Mouse (Mus musculus): ENCODE measurements around the gene Map7d1. TPM values are rescaled to one million over a fixed set of nuclear protein-coding genes. Genes with fewer than 3 reads are reported as not detected.

Map7d1 gene
- 83.0 and 98.9 TPM in 2 replicates for polyA plus RNA-seq (2011; ENCODE audit: insufficient read length, low read depth, missing spikeins)

DNA sequence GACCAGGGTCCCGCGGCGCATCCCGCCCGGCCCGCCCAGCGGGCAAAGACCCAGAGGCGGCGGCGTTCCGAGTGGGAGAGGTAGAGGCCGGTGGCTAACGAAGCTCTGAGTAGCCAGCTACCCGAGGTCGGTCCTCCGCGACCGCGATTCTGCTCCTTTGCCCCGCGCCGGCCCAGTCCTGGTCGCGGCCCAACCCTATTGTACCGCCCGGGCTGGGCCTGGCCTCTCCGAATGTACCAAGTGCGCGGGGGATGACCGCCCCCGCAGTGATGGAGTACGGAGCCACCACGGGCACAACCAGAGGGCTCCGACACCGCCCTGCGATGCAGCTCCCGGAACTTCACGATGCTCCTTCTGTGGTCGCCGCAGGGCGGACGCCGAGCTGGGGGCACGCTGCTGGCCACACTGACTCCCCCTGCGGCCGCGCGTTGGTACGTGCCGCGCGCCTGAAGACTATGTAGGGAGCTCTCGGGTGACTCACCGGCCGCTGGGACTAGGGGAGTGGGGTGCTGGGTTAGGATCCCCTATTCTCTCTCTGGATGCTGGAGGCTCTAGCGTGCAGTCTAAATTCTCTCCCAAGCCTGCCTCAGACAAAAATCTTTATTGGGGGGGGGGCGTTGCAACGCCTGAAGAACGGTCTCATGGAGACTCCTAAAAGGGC lies at the start of gene Map7d1:
TSS of gene Map7d1 (minus strand) at position 213 of the 661 bp plus-strand sequence.
- peaks cover 15% of the 10 kb centered on the region for H3K4me1 ChIP-seq (ENCODE audit: control insufficient read depth, insufficient read depth, low read length)
- peak within 1 kb of the TSS; percentile 96 for H3K4me3 ChIP-seq (ENCODE audit: insufficient read depth, low read length)
- TF ChIP-seq POLR2A (IDR thresholded peaks at IDR 0.05; ENCODE audit: low read depth, low read length) (peak; percentile 99), CTCF (IDR thresholded peaks at IDR 0.05; ENCODE audit: borderline replicate concordance, insufficient read depth, low read length) (no peak)
- H3K27ac ChIP-seq (ENCODE audit: insufficient read depth, low read length): peak within 1 kb of the TSS; percentile 92

DNA sequence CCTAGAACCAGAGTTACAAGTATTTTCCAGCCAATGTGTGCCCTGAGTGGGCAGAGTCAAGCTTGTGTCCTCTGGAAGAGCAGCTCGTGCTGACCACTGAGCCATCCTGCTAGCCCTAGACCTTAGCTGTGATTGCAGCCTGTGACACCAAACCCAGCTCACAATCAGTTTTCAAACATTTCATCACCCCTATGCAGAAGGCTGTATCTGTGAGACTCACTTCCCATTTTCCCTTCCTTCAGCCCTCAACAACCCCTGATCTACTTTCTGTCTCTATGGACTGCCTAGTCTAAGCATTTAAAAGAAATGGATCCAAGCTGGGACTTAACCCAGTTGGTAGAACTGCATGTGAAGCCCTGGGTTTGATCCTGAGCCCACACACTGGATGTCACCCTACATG lies 49.3 kb upstream of the Map7d1 start:
- Histone ChIP-seq H3K4me3 (ENCODE audit: insufficient read depth, low read length) (no peak overlapping the region), H3K27ac (ENCODE audit: insufficient read depth, low read length) (no peak overlapping the region), H3K4me1 (ENCODE audit: control insufficient read depth, insufficient read depth, low read length) (peaks cover 3% of the 10 kb centered on the region)
- TF ChIP-seq CTCF (IDR thresholded peaks at IDR 0.05; ENCODE audit: borderline replicate concordance, insufficient read depth, low read length) (no peak), POLR2A (IDR thresholded peaks at IDR 0.05; ENCODE audit: low read depth, low read length) (no peak)

DNA sequence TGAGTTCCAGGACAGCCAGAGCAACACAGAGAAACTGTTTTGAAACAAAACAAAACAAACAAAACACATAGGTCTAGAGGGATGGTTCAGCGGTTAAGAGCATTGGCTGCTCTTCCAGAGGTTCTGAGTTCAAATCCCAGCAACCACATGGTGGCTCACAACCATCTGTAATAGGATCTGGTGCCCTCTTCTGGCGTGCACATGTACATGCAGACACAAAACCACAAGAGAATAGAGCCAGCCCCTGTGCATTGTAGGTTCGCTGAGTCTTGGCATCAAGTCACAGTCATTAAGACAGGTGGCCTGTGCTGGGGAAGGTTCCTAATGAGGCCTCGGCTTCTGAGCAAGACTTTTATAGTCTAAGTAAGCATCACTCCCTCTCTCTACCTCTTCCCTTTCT lies 47.7 kb upstream of the Map7d1 start:
- Histone ChIP-seq H3K4me1 (ENCODE audit: control insufficient read depth, insufficient read depth, low read length) (peaks cover 3% of the 10 kb centered on the region), H3K27ac (ENCODE audit: insufficient read depth, low read length) (no peak overlapping the region), H3K4me3 (ENCODE audit: insufficient read depth, low read length) (no peak overlapping the region)
- TF ChIP-seq POLR2A (IDR thresholded peaks at IDR 0.05; ENCODE audit: low read depth, low read length) (no peak), CTCF (IDR thresholded peaks at IDR 0.05; ENCODE audit: borderline replicate concordance, insufficient read depth, low read length) (no peak)

DNA sequence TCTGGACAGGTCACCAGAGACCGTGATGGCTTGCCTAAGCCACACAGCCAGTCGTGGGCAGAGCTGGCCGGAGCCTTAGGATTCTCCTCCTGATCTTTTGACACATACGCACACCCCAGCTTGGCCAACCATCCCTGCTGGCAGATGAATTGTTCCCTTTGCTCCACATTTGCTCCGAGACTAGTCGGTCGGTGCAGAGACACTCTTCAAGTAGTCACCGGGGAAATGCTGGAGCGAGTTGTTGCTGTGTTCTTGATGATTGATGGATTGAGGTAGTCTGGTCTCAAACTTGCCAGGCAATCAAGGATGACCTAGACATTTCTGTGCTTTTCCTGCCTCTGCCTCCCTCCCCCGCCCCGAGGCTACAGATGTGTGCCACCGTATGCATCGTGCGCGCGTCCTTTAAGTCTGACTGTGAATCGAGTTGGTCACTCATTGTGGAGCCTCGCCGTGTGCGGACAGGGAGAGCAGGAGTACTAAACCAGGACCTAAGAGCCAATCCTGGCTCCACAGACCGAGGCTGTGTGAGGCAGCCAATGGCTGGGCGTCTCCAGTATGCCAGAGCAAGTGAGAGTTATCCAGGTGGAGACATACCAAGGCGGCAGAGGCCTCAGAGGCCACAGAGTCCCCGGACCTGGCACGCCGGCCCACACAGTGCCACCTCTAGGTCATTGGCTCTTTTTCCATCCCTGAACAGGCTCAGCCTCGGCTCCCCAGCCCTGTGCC lies 45.6 kb upstream of the Map7d1 start:
- peak overlapping the region; percentile 7; the same call in 1 of the 2 replicates for H3K27ac ChIP-seq (ENCODE audit: insufficient read depth, low read length)
- no peak for TF ChIP-seq CTCF (IDR thresholded peaks at IDR 0.05; ENCODE audit: borderline replicate concordance, insufficient read depth, low read length)
- TF ChIP-seq POLR2A (IDR thresholded peaks at IDR 0.05; ENCODE audit: low read depth, low read length): no peak
- H3K4me3 ChIP-seq (ENCODE audit: insufficient read depth, low read length): no peak overlapping the region
- peaks cover 3% of the 10 kb centered on the region for H3K4me1 ChIP-seq (ENCODE audit: control insufficient read depth, insufficient read depth, low read length)

DNA sequence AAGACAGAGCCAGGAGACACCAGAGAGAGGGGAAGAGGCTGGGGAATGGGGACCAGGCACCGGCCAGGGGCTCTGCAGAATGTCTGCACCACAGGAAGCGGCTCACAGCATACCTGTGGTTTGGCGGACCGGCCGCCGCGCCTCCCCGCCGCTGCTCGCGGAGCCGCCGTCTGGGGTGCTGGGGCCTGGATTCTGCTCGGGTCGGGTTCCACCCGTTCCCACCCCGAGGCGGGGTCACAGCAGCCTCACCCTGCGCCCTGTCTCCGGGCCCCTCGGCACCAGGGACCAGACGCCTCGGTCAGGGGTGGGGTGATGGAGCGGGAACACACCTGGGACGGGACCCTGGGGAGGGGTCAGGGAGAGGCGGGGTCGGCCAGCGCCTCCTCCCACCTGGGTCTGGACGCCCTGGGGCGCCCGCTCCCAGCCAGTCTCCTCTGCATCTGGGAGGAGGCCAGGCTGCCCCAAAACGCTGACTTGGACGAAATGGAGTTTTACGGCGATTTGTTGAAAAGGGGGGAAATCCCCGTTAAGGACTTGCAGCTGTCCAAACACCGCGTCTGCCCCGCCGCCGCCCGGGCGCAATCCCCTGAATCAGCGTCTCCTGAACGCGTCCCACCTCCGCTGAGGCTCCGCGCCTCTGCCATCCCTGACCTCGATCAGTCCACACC lies 44.9 kb upstream of the Map7d1 start:
- 0 out of 2 replicates have a peak overlapping the region, but pooled peaks have one; percentile 1 for H3K4me3 ChIP-seq (ENCODE audit: insufficient read depth, low read length)
- TF ChIP-seq POLR2A (IDR thresholded peaks at IDR 0.05; ENCODE audit: low read depth, low read length) (no peak; the same call in 1 of the 2 replicates), CTCF (IDR thresholded peaks at IDR 0.05; ENCODE audit: borderline replicate concordance, insufficient read depth, low read length) (no peak)
- H3K27ac ChIP-seq (ENCODE audit: insufficient read depth, low read length): peak overlapping the region; percentile 37; the same call in 1 of the 2 replicates
- H3K4me1 ChIP-seq (ENCODE audit: control insufficient read depth, insufficient read depth, low read length): peaks cover 3% of the 10 kb centered on the region

DNA sequence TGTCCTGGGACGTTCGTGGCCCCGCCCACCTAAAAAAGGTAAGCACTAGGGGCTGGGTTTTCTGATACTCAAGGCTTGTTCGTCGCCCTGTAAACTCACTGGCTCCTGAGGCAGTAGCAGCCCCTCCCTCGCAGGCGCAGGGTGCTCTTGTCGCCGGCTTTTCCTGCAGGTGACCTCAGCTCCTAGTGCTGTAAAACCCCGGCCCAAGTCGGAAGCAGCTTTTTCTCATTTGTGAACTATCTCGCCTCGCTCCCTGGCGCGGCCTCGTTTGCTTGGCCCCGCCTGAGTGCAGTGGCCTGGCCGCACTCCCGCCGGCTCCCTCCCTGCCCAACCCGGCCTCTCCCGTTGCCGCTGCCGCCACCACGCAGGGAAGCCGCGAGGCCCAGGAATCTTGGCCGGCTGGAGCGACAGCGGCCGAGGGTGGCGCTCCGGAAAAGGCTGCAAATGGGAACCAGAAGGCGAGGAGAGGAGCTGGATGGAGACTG lies 40.5 kb upstream of the Map7d1 start:
- Histone ChIP-seq H3K27ac (ENCODE audit: insufficient read depth, low read length) (peak overlapping the region; percentile 1; the same call in 1 of the 2 replicates), H3K4me3 (ENCODE audit: insufficient read depth, low read length) (no peak overlapping the region), H3K4me1 (ENCODE audit: control insufficient read depth, insufficient read depth, low read length) (peaks cover 3% of the 10 kb centered on the region)
- TF ChIP-seq CTCF (IDR thresholded peaks at IDR 0.05; ENCODE audit: borderline replicate concordance, insufficient read depth, low read length): no peak
- TF ChIP-seq POLR2A (IDR thresholded peaks at IDR 0.05; ENCODE audit: low read depth, low read length): no peak

DNA sequence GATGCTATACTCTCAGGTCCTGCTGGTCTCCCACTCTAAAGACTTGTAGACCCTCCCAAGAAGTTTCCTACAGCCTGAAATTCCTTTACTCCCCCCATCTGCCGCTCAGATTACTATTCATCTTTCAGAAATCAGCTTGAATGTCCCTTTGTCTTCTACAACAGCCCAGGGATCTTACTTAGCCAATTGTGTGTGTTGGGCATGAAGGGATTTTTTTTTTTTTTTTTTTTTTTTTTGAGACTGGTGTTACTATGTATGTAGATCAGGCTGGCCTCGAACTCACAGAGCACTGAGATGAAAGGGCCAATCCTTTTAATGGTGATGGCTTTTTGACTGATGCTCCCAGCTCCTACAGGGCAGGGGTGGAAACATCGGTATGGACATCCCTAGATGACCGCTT lies 39.8 kb upstream of the Map7d1 start:
- Histone ChIP-seq H3K4me1 (ENCODE audit: control insufficient read depth, insufficient read depth, low read length) (peaks cover 3% of the 10 kb centered on the region), H3K4me3 (ENCODE audit: insufficient read depth, low read length) (no peak overlapping the region), H3K27ac (ENCODE audit: insufficient read depth, low read length) (no peak overlapping the region)
- no peak for TF ChIP-seq POLR2A (IDR thresholded peaks at IDR 0.05; ENCODE audit: low read depth, low read length)
- no peak for TF ChIP-seq CTCF (IDR thresholded peaks at IDR 0.05; ENCODE audit: borderline replicate concordance, insufficient read depth, low read length)

DNA sequence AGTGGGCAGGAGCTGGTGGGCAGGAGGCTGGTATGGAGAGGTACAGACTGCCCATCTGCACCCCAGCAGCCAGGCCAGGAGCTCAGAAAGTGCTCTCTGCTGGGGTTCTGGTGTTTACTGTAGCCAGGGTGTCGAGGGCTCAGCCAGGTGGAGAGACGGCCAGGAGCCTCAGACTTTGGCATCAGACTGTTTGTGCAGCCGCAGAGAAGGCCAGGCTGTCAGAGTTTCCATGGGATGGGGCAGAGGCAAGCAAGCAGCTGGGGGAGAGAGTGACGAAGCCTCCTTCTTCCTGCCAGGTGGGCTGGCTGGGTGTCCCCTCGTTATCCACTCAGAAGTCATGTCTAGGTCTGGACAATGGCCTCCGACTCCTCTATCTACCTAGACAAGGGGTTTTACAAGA lies 39.0 kb upstream of the Map7d1 start:
- TF ChIP-seq CTCF (IDR thresholded peaks at IDR 0.05; ENCODE audit: borderline replicate concordance, insufficient read depth, low read length) (no peak), POLR2A (IDR thresholded peaks at IDR 0.05; ENCODE audit: low read depth, low read length) (no peak)
- H3K27ac ChIP-seq (ENCODE audit: insufficient read depth, low read length): no peak overlapping the region
- H3K4me1 ChIP-seq (ENCODE audit: control insufficient read depth, insufficient read depth, low read length): no peaks in the 10 kb centered on the region
- H3K4me3 ChIP-seq (ENCODE audit: insufficient read depth, low read length): no peak overlapping the region

DNA sequence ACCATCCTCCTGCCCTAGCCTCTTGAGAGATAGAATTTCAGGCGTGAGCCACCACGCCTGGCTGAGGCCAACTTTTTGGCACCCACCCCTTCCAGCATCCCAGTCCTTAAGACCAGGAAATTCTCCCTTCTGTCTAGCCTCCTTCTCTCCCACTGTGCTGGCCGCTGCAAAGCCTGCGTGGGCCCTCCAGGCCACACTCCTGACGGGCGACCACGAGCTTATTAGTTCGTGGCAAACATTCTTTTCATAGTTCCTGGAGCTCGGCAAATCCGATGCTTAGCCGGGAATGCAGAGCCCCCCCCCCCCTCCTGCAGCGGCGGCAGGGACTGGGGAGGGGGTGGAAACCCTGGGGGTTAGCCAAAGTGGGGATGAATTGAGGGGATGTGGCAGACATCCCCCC lies 35.1 kb upstream of the Map7d1 start:
- 0 out of 2 replicates have a peak overlapping the region, but pooled peaks have one; percentile 7 for H3K27ac ChIP-seq (ENCODE audit: insufficient read depth, low read length)

More for the DNA sequence above, 35.1 kb upstream of the Map7d1 start:
- H3K4me1 ChIP-seq (ENCODE audit: control insufficient read depth, insufficient read depth, low read length): no peaks in the 10 kb centered on the region
- no peak overlapping the region for H3K4me3 ChIP-seq (ENCODE audit: insufficient read depth, low read length)
- TF ChIP-seq CTCF (IDR thresholded peaks at IDR 0.05; ENCODE audit: borderline replicate concordance, insufficient read depth, low read length) (no peak), POLR2A (IDR thresholded peaks at IDR 0.05; ENCODE audit: low read depth, low read length) (no peak)
